Mouse (Mus musculus): Measurements from ENCODE around the gene Rab11fip5. TPM values are rescaled to one million over a fixed set of nuclear protein-coding genes. Genes with fewer than 3 reads are reported as not detected.

Rab11fip5 gene
- polyA plus RNA-seq, 1 experiment, result not detected

GRCm38 (mm10) chr6:85369181-85369860 is 5.1 kb downstream of the Rab11fip5 start:
- Histone ChIP-seq H3K4me3 (ENCODE audit: insufficient read depth, low read depth, low read length) (no peak overlapping the region), H3K27ac (ENCODE audit: insufficient read depth, low read depth, low read length) (no peak overlapping the region), H3K4me1 (ENCODE audit: control insufficient read depth, insufficient read depth, low read length) (peaks cover 39% of the 10 kb centered on the region)
- 68% methylated on average over 5 of the region's 5 CpGs for WGBS
- TF ChIP-seq CTCF (IDR thresholded peaks at IDR 0.05; ENCODE audit: insufficient read depth, low read depth, low read length) (no peak), POLR2A (IDR thresholded peaks at IDR 0.05; ENCODE audit: insufficient read depth, low read depth, low read length) (no peak)

GRCm38 (mm10) chr6:85368722-85369121 is 5.7 kb downstream of the Rab11fip5 start:
- TF ChIP-seq CTCF (IDR thresholded peaks at IDR 0.05; ENCODE audit: insufficient read depth, low read depth, low read length) (no peak), POLR2A (IDR thresholded peaks at IDR 0.05; ENCODE audit: insufficient read depth, low read depth, low read length) (no peak)
- H3K4me3 ChIP-seq (ENCODE audit: insufficient read depth, low read depth, low read length), result no peak overlapping the region
- WGBS, result 78% methylated on average over 5 of the region's 5 CpGs
- no peak overlapping the region for H3K27ac ChIP-seq (ENCODE audit: insufficient read depth, low read depth, low read length)
- H3K4me1 ChIP-seq (ENCODE audit: control insufficient read depth, insufficient read depth, low read length), result peaks cover 36% of the 10 kb centered on the region

GRCm38 (mm10) chr6:85368166-85368565 is 6.3 kb downstream of the Rab11fip5 start:
- H3K27ac ChIP-seq (ENCODE audit: insufficient read depth, low read depth, low read length), result no peak overlapping the region
- no peak for TF ChIP-seq POLR2A (IDR thresholded peaks at IDR 0.05; ENCODE audit: insufficient read depth, low read depth, low read length)
- TF ChIP-seq CTCF (IDR thresholded peaks at IDR 0.05; ENCODE audit: insufficient read depth, low read depth, low read length), result no peak
- WGBS, result 94% methylated on average over 1 of the region's 1 CpGs
- H3K4me1 ChIP-seq (ENCODE audit: control insufficient read depth, insufficient read depth, low read length), result peaks cover 32% of the 10 kb centered on the region
- no peak overlapping the region for H3K4me3 ChIP-seq (ENCODE audit: insufficient read depth, low read depth, low read length)

GRCm38 (mm10) chr6:85366387-85366786 is 8.0 kb downstream of the Rab11fip5 start:
- no peak overlapping the region for H3K4me3 ChIP-seq (ENCODE audit: insufficient read depth, low read depth, low read length)
- no peak overlapping the region for H3K27ac ChIP-seq (ENCODE audit: insufficient read depth, low read depth, low read length)
- TF ChIP-seq CTCF (IDR thresholded peaks at IDR 0.05; ENCODE audit: insufficient read depth, low read depth, low read length) (no peak), POLR2A (IDR thresholded peaks at IDR 0.05; ENCODE audit: insufficient read depth, low read depth, low read length) (no peak)
- peaks cover 20% of the 10 kb centered on the region for H3K4me1 ChIP-seq (ENCODE audit: control insufficient read depth, insufficient read depth, low read length)
- 44% methylated on average over 1 of the region's 1 CpGs for WGBS

- Histone ChIP-seq H3K4me1 (ENCODE audit: control insufficient read depth, insufficient read depth, low read length) (peaks cover 16% of the 10 kb centered on the region), H3K27ac (ENCODE audit: insufficient read depth, low read depth, low read length) (no peak overlapping the region), H3K4me3 (ENCODE audit: insufficient read depth, low read depth, low read length) (no peak overlapping the region)
- TF ChIP-seq CTCF (IDR thresholded peaks at IDR 0.05; ENCODE audit: insufficient read depth, low read depth, low read length), result no peak
- no peak for TF ChIP-seq POLR2A (IDR thresholded peaks at IDR 0.05; ENCODE audit: insufficient read depth, low read depth, low read length)
- 76% methylated on average over 5 of the region's 5 CpGs for WGBS
Measured at GRCm38 (mm10) chr6:85364439-85364838, 10.0 kb downstream of the Rab11fip5 start.

- Histone ChIP-seq H3K27ac (ENCODE audit: insufficient read depth, low read depth, low read length) (no peak overlapping the region), H3K4me1 (ENCODE audit: control insufficient read depth, insufficient read depth, low read length) (peaks cover 11% of the 10 kb centered on the region), H3K4me3 (ENCODE audit: insufficient read depth, low read depth, low read length) (no peak overlapping the region)
- 81% methylated on average over 4 of the region's 4 CpGs for WGBS
- TF ChIP-seq CTCF (IDR thresholded peaks at IDR 0.05; ENCODE audit: insufficient read depth, low read depth, low read length), result no peak
- no peak for TF ChIP-seq POLR2A (IDR thresholded peaks at IDR 0.05; ENCODE audit: insufficient read depth, low read depth, low read length)
Measured at GRCm38 (mm10) chr6:85363906-85364260, 10.6 kb downstream of the Rab11fip5 start.

GRCm38 (mm10) chr6:85363231-85363905 is 11.1 kb downstream of the Rab11fip5 start:
- 93% methylated on average over 5 of the region's 5 CpGs for WGBS
- H3K4me1 ChIP-seq (ENCODE audit: control insufficient read depth, insufficient read depth, low read length), result peaks cover 6% of the 10 kb centered on the region; the same call in 1 of the 2 replicates
- H3K4me3 ChIP-seq (ENCODE audit: insufficient read depth, low read depth, low read length), result no peak overlapping the region
- no peak overlapping the region for H3K27ac ChIP-seq (ENCODE audit: insufficient read depth, low read depth, low read length)
- TF ChIP-seq CTCF (IDR thresholded peaks at IDR 0.05; ENCODE audit: insufficient read depth, low read depth, low read length) (no peak), POLR2A (IDR thresholded peaks at IDR 0.05; ENCODE audit: insufficient read depth, low read depth, low read length) (no peak)

GRCm38 (mm10) chr6:85362610-85363009 is 11.8 kb downstream of the Rab11fip5 start:
- Histone ChIP-seq H3K27ac (ENCODE audit: insufficient read depth, low read depth, low read length) (no peak overlapping the region), H3K4me1 (ENCODE audit: control insufficient read depth, insufficient read depth, low read length) (peaks cover 5% of the 10 kb centered on the region; the same call in 1 of the 2 replicates), H3K4me3 (ENCODE audit: insufficient read depth, low read depth, low read length) (no peak overlapping the region)
- WGBS, result 66% methylated on average over 5 of the region's 5 CpGs
- TF ChIP-seq POLR2A (IDR thresholded peaks at IDR 0.05; ENCODE audit: insufficient read depth, low read depth, low read length) (no peak), CTCF (IDR thresholded peaks at IDR 0.05; ENCODE audit: insufficient read depth, low read depth, low read length) (no peak)

- H3K4me1 ChIP-seq (ENCODE audit: control insufficient read depth, insufficient read depth, low read length), result peaks cover 5% of the 10 kb centered on the region
- WGBS, result 93% methylated on average over 5 of the region's 5 CpGs
- TF ChIP-seq POLR2A (IDR thresholded peaks at IDR 0.05; ENCODE audit: insufficient read depth, low read depth, low read length), result no peak
- no peak for TF ChIP-seq CTCF (IDR thresholded peaks at IDR 0.05; ENCODE audit: insufficient read depth, low read depth, low read length)
Measured at GRCm38 (mm10) chr6:85360311-85360710, 14.1 kb downstream of the Rab11fip5 start.

More at GRCm38 (mm10) chr6:85360311-85360710, 14.1 kb downstream of the Rab11fip5 start:
- Histone ChIP-seq H3K4me3 (ENCODE audit: insufficient read depth, low read depth, low read length) (no peak overlapping the region), H3K27ac (ENCODE audit: insufficient read depth, low read depth, low read length) (no peak overlapping the region)
